Mouse (Mus musculus) heart, postnatal 0 days (tissue): ENCODE results near the gene Vmn1r239-ps. TPM values are rescaled to one million over a fixed set of nuclear protein-coding genes. Genes with fewer than 3 reads are reported as not detected.
"Not testable (repeated sequence)": the region's sequence is repeated elsewhere in the genome, so short reads cannot be mapped to it uniquely, and the experiment has no call there.

Experiments used
- ATAC-seq: fragments of 200-750 bp; cut with Nextera tagmentation; 2 replicates; pipeline ENCODE4 v1.8.0; 2017; ENCODE audit warnings: low read depth, moderate number of reproducible peaks, moderate library complexity; ENCODE audit not compliant: insufficient read depth
- DNase-seq: peaks from one replicate; pipeline ENCODE4 v3.0.0-alpha.2; 2016; ENCODE audit warnings: low spot score
- H3K27ac ChIP-seq: fragments of 300-500 bp; sonication (generic); 2 replicates; pipeline ENCODE4 v1.5.1; 2014; ENCODE audit warnings: low read depth, mild to moderate bottlenecking
- H3K27me3 ChIP-seq: fragments of 300-500 bp; sonication (generic); 2 replicates; pipeline ENCODE4 v1.6.1; 2014; ENCODE audit warnings: low read length, mixed read lengths; ENCODE audit not compliant: control insufficient read depth, insufficient read depth
- H3K36me3 ChIP-seq: fragments of 300-500 bp; sonication (generic); replicated peaks from 2 replicates; pipeline ENCODE4 v1.6.1; 2014; ENCODE audit warnings: low read length, mixed read lengths; ENCODE audit not compliant: control insufficient read depth, insufficient read depth
- H3K4me1 ChIP-seq: fragments of 300-500 bp; sonication (generic); 2 replicates; pipeline ENCODE4 v1.6.1; 2014; ENCODE audit warnings: antibody characterized with exemption; ENCODE audit not compliant: control insufficient read depth, insufficient read depth
- H3K4me2 ChIP-seq: fragments of 300-500 bp; sonication (generic); 2 replicates; pipeline ENCODE4 v1.6.1; 2014; ENCODE audit warnings: low read depth, mild to moderate bottlenecking, low read length, moderate library complexity
- H3K4me3 ChIP-seq: fragments of 300-500 bp; sonication (generic); 2 replicates; pipeline ENCODE4 v1.5.1; 2014; ENCODE audit warnings: low read depth, low read length
- H3K9ac ChIP-seq: fragments of 300-500 bp; sonication (generic); replicated peaks from 2 replicates; pipeline ENCODE4 v1.6.1; 2014; ENCODE audit warnings: low read depth, low read length, mixed read lengths
- H3K9me3 ChIP-seq: fragments of 300-500 bp; sonication (generic); replicated peaks from 2 replicates; pipeline ENCODE4 v1.6.1; 2016; ENCODE audit warnings: low read length; ENCODE audit not compliant: control insufficient read depth
- CTCF ChIP-seq: IDR thresholded peaks from 2 replicates; pipeline ENCODE4 v1.5.1; 2016; ENCODE audit warnings: antibody characterized with exemption, control low read depth, low read depth
- EP300 ChIP-seq: IDR thresholded peaks from 2 replicates; pipeline ENCODE4 v1.6.1; 2016; ENCODE audit warnings: antibody characterized with exemption, low read depth
- WGBS: fragments of 180-500 bp; shearing (Covaris S2); extraction: QIAGEN DNeasy Blood & Tissue Kit; methylation state at CpG from one replicate; pipeline ENCODE4 v1.1.7; 2014; 5-methylcytosine and 5-hydroxymethylcytosine counted together
- polyA plus RNA-seq: library from polyadenylated mRNA; unstranded; fragments of >200 nt; fragmentation: Nextera tagmentation; extraction: Ambion mirVana; gene quantifications from 2 replicates; pipeline ENCODE4 v1.2.1, GENCODE M21; 2015
- total RNA-seq: library from RNA; depleted of rRNA; stranded (reverse); fragments of >200 nt; gene quantifications from 2 replicates; pipeline ENCODE4 v1.2.3, GENCODE M21; 2014; ENCODE audit warnings: low replicate concordance; rRNA removed

Vmn1r239-ps gene
- total RNA-seq (not detected in 2 replicates), polyA plus RNA-seq (not detected in 2 replicates)

DNA sequence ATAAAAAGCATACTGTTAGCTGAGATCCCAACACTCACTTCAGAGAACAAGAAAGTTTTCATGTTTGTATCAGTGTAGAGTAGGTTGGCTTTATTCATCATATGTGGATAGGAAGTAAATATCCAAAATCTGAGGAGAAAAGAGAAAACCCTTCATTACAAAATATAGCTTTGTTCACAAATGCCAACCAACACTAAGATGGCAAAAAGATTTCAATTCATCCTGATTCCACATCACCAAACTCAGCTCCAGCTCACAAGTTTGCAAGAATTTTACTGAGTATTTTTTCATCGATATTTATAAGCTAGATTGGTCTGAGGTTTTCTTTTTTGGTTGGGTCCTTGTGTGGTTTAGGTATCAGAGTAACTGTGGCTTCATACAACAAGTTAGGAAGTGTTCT, at the start of gene Vmn1r239-ps:
Vmn1r239-ps (minus strand) TSS at position 101 of the 400 bp plus-strand sequence.
- not testable (repeated sequence) for H3K4me2 ChIP-seq, DNase-seq, H3K9me3 ChIP-seq, H3K4me3 ChIP-seq, H3K4me1 ChIP-seq, H3K27ac ChIP-seq, H3K36me3 ChIP-seq, H3K27me3 ChIP-seq, ATAC-seq, H3K9ac ChIP-seq
- 37% methylated on average over 1 of the region's 1 CpGs for WGBS

DNA sequence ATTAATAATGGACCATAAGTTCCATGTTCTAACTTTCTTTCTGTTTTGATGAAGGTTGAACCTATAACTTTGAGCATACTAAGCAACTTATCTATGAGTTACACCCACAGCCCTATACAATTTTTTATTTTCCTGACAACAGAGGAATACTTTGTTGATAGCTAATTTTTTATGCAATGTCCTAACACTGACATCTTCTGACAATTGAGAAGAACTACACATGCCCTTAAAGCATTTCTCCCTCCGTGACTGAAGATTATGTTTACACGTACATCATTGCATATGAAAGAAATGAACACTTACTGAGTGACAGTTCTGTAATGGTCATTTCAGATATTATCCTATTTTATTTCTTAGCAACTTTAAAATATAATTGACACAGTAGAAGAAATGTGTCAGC, 36.0 kb upstream of the Vmn1r239-ps start:
- Histone ChIP-seq H3K4me1 (no peaks in the 10 kb centered on the region), H3K9me3 (no peaks in the 10 kb centered on the region), H3K27me3 (no peaks in the 10 kb centered on the region), H3K4me2 (no peak overlapping the region), H3K27ac (no peak overlapping the region), H3K36me3 (no peaks in the 10 kb centered on the region), H3K4me3 (no peak overlapping the region), H3K9ac (no peak overlapping the region)
- 43% methylated on average over 2 of the region's 2 CpGs for WGBS
- DNase-seq, result no peak
- no peak for TF ChIP-seq EP300
- TF ChIP-seq CTCF, result 0 out of 2 replicates have a peak, but pooled peaks have one; percentile 19
- ATAC-seq, result no peak

DNA sequence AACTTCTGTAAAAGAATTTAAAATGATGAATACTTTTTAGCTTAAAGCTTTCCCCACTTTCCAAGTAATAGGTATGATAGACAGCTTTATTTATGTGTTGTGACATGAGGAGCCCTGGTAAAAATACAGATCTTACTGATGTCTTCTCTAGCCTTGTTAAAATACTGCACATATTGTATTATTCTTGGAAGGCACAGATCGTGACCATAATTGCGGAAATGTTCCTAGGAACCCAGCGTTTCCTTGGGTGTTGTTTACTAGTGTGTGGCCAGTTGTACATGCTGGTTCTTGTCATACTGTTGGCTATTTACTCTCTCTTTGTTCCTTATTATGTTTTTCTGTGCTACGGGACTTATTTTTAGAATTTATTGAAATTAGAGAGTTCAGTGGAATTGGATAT, 10.1 kb downstream of the Vmn1r239-ps start:
- Histone ChIP-seq H3K9ac (no peak overlapping the region), H3K4me2 (no peak overlapping the region), H3K9me3 (no peaks in the 10 kb centered on the region), H3K27me3 (no peaks in the 10 kb centered on the region), H3K27ac (no peak overlapping the region), H3K4me3 (no peak overlapping the region), H3K4me1 (no peaks in the 10 kb centered on the region), H3K36me3 (no peaks in the 10 kb centered on the region)
- no peak for TF ChIP-seq CTCF
- TF ChIP-seq EP300, result no peak
- DNase-seq (no peak), ATAC-seq (no peak)
- 75% methylated on average over 4 of the region's 4 CpGs for WGBS

GRCm38 (mm10) chrX:147435400-147435799, 18.1 kb downstream of the Vmn1r239-ps start:
- H3K27ac ChIP-seq, result no peak overlapping the region
- TF ChIP-seq CTCF (no peak), EP300 (no peak)

DNA sequence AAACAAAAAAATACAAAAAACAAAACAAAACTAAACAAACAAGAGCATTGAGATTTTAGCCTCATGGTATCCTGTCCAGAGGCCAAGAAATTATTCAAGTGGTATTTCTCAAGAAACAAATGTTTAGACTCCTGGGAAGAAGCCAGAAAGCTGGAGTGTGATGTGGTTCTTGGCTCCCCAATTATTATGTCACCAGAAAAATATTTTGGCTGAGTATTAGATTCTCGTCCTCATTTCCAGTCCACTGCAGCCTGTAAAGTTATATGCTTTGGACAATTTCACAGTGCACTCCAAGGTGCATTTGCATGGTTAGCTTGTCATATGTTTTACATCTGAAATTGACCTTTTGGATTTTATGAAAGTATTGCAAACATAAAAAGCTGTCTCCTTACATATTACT, 23.8 kb downstream of the Vmn1r239-ps start:
- Histone ChIP-seq H3K4me1 (no peaks in the 10 kb centered on the region), H3K27me3 (no peaks in the 10 kb centered on the region), H3K4me3 (no peak overlapping the region), H3K36me3 (no peaks in the 10 kb centered on the region), H3K4me2 (no peak overlapping the region), H3K9ac (no peak overlapping the region), H3K27ac (no peak overlapping the region), H3K9me3 (no peaks in the 10 kb centered on the region)
- WGBS, result 35% methylated on average over 1 of the region's 1 CpGs
- TF ChIP-seq CTCF, result no peak
- no peak for TF ChIP-seq EP300
- peak; percentile 10 for DNase-seq
- no peak; the same call in 1 of the 2 replicates for ATAC-seq

More at GRCm38 (mm10) chrX:147435400-147435799, 18.1 kb downstream of the Vmn1r239-ps start:
- Histone ChIP-seq H3K4me1 (no peaks in the 10 kb centered on the region), H3K9ac (no peak overlapping the region), H3K4me2 (no peak overlapping the region), H3K27me3 (no peaks in the 10 kb centered on the region), H3K36me3 (no peaks in the 10 kb centered on the region), H3K4me3 (no peak overlapping the region), H3K9me3 (no peaks in the 10 kb centered on the region)
- ATAC-seq (no peak), DNase-seq (no peak)
- 67% methylated on average over 2 of the region's 2 CpGs for WGBS

DNA sequence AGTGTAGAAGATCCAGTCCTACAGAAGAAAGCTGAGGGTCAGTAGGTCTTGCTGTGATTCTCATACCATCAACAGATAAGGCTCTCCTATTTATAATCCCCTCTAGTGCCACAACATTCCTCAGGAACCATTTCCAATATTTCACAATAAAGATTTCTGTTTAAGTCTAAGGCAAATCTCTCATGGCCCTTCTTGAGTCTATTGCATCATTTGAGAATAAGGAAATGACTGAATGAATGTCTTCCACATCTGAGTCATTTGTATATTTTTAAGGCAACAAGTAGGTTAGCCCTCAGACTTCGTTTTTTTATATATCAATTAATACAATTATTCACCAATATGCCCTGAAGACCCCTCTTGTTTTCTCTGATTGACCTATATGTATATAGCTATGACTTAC, 24.4 kb downstream of the Vmn1r239-ps start, which contains the start of gene Il13ra2:
Il13ra2 (minus strand) TSS at position 64 of the 400 bp plus-strand sequence.
- Histone ChIP-seq H3K4me2 (no peak within 1 kb of the TSS), H3K27me3 (no peaks in the 10 kb centered on the region), H3K4me1 (no peaks in the 10 kb centered on the region), H3K9me3 (no peaks in the 10 kb centered on the region), H3K27ac (no peak within 1 kb of the TSS), H3K36me3 (no peaks in the 10 kb centered on the region), H3K4me3 (no peak within 1 kb of the TSS), H3K9ac (no peak within 1 kb of the TSS)
- TF ChIP-seq EP300 (no peak), CTCF (no peak)
- DNase-seq (no peak), ATAC-seq (no peak)
- WGBS, result 19% methylated on average over 1 of the region's 1 CpGs

Other genes starting within 250 kb of the Vmn1r239-ps start
- not detected in 2 replicates for gene Il13ra2, start 24.5 kb downstream of the Vmn1r239-ps start, total RNA-seq
- gene Il13ra2, start 24.5 kb downstream of the Vmn1r239-ps start, polyA plus RNA-seq, result not detected in 2 replicates
- 2.2 and 7.4 TPM in 2 replicates for gene Lrch2, start 100.4 kb upstream of the Vmn1r239-ps start, total RNA-seq
- 0.96 and 1.1 TPM in 2 replicates for gene Lrch2, start 100.4 kb upstream of the Vmn1r239-ps start, polyA plus RNA-seq